Mouse (Mus musculus) layer of hippocampus, adult 2 months (tissue): Measurements from ENCODE around the gene Dydc1. TPM values are rescaled to one million over a fixed set of nuclear protein-coding genes. Genes with fewer than 3 reads are reported as not detected.
"Not testable (repeated sequence)": the region's sequence is repeated elsewhere in the genome, so short reads cannot be mapped to it uniquely, and the experiment has no call there.

Experiments
- DNase-seq, 2 experiments: peaks; one replicate each; pipeline ENCODE4 v3.0.0; 2022; ENCODE audit warnings: low spot score in 2 of 2
- H3K27ac ChIP-seq: fragments of 200-600 bp; 2 replicates; pipeline ENCODE4 v1.8.1; 2022
- H3K4me3 ChIP-seq: fragments of 200-600 bp; 2 replicates; pipeline ENCODE4 v1.8.1; 2022; ENCODE audit warnings: mild to moderate bottlenecking
- CTCF ChIP-seq: fragments of 200-600 bp; conservative IDR thresholded peaks from 2 replicates; pipeline ENCODE4 v1.8.1; 2022; ENCODE audit warnings: antibody characterized with exemption, mild to moderate bottlenecking, moderate library complexity
- long read RNA-seq, 2 experiments: library from polyadenylated mRNA; stranded (forward); transcript quantifications; one replicate each; pipeline ENCODE4 v2.0.0; 2021; ENCODE audit warnings: borderline mapping rate in 2 of 2
- total RNA-seq, 2 experiments: library from RNA; stranded (reverse); gene quantifications; 2 replicates each; pipeline ENCODE4 v1.2.3; 2021

Gene Dydc1
- not detected for total RNA-seq
- long read RNA-seq, experiment 1: 0 reads
- long read RNA-seq, experiment 2: 0 reads

GRCm38 (mm10) chr14:41072229-41072943 lies at the start of gene Dydc1:
TSS of gene Dydc1 (plus strand) at chr14:41072911.
- peak within 1 kb of the TSS; percentile 61 for H3K4me3 ChIP-seq
- no peak for TF ChIP-seq CTCF
- H3K27ac ChIP-seq: peak within 1 kb of the TSS; percentile 47
- DNase-seq: peak; percentile 76 to 84

GRCm38 (mm10) chr14:41025087-41025486 lies 47.6 kb upstream of the Dydc1 start:
- no peak for TF ChIP-seq CTCF
- Histone ChIP-seq H3K4me3 (no peak overlapping the region), H3K27ac (no peak overlapping the region)
- no peak for DNase-seq

GRCm38 (mm10) chr14:41025594-41026284 lies 47.0 kb upstream of the Dydc1 start:
- Histone ChIP-seq H3K4me3 (no peak overlapping the region), H3K27ac (no peak overlapping the region)
- TF ChIP-seq CTCF: no peak
- DNase-seq: no peak

- TF ChIP-seq CTCF: no peak
- DNase-seq: no peak
- Histone ChIP-seq H3K4me3 (no peak overlapping the region), H3K27ac (no peak overlapping the region)
Observed at GRCm38 (mm10) chr14:41029303-41029702, 43.4 kb upstream of the Dydc1 start.

GRCm38 (mm10) chr14:41030989-41031513 lies 41.7 kb upstream of the Dydc1 start:
- no peak for TF ChIP-seq CTCF
- no peak overlapping the region for H3K4me3 ChIP-seq
- no peak overlapping the region for H3K27ac ChIP-seq
- DNase-seq: no peak

GRCm38 (mm10) chr14:41033135-41034110 lies 39.3 kb upstream of the Dydc1 start:
- Histone ChIP-seq H3K4me3 (no peak overlapping the region), H3K27ac (no peak overlapping the region)
- DNase-seq: peak; percentile 63 to 83
- peak; percentile 84 for TF ChIP-seq CTCF

- TF ChIP-seq CTCF: peak; percentile 98
- peak; percentile 46 to 72 for DNase-seq
- Histone ChIP-seq H3K4me3 (no peak overlapping the region), H3K27ac (no peak overlapping the region)
Observed at GRCm38 (mm10) chr14:41035146-41035798, 37.4 kb upstream of the Dydc1 start.

- no peak for TF ChIP-seq CTCF
- DNase-seq: no peak
- no peak overlapping the region for H3K4me3 ChIP-seq
- H3K27ac ChIP-seq: no peak overlapping the region
Observed at GRCm38 (mm10) chr14:41047402-41047801, 25.3 kb upstream of the Dydc1 start.

GRCm38 (mm10) chr14:41050471-41050870 lies 22.2 kb upstream of the Dydc1 start:
- TF ChIP-seq CTCF: no peak
- no peak overlapping the region for H3K27ac ChIP-seq
- no peak overlapping the region for H3K4me3 ChIP-seq
- no peak for DNase-seq

- no peak for DNase-seq
- H3K27ac ChIP-seq: no peak overlapping the region
- TF ChIP-seq CTCF: peak; percentile 62
- no peak overlapping the region for H3K4me3 ChIP-seq
Observed at GRCm38 (mm10) chr14:41052481-41052880, 20.2 kb upstream of the Dydc1 start.

GRCm38 (mm10) chr14:41053190-41053589 lies 19.5 kb upstream of the Dydc1 start:
- TF ChIP-seq CTCF: peak; percentile 59
- DNase-seq, H3K27ac ChIP-seq, H3K4me3 ChIP-seq: not testable (repeated sequence)

- no peak for TF ChIP-seq CTCF
- Histone ChIP-seq H3K27ac (no peak overlapping the region), H3K4me3 (no peak overlapping the region)
- no peak for DNase-seq
Observed at GRCm38 (mm10) chr14:41065168-41065567, 7.5 kb upstream of the Dydc1 start.
